Mouse (Mus musculus) lung, postnatal 0 days (tissue): ENCODE data around the gene Gabra5. TPM values are rescaled to one million over a fixed set of nuclear protein-coding genes. Genes with fewer than 3 reads are reported as not detected.

Experiments
- ATAC-seq: fragments of 200-750 bp; cut with Nextera tagmentation; 2 replicates; pipeline ENCODE4 v1.8.0; 2017; ENCODE audit warnings: moderate library complexity
- DNase-seq: peaks from one replicate; pipeline ENCODE4 v3.0.0-alpha.2; 2016; ENCODE audit warnings: low spot score
- H3K27ac ChIP-seq: fragments of 300-500 bp; sonication (generic); 2 replicates; pipeline ENCODE4 v1.5.1; 2014; ENCODE audit warnings: antibody characterized with exemption, mild to moderate bottlenecking, low read length, mixed read lengths
- H3K27me3 ChIP-seq: fragments of 300-500 bp; sonication (generic); replicated peaks from 2 replicates; pipeline ENCODE4 v1.6.1; 2014; ENCODE audit warnings: low read length, mixed read lengths; ENCODE audit not compliant: insufficient read depth
- H3K36me3 ChIP-seq: fragments of 300-500 bp; sonication (generic); 2 replicates; pipeline ENCODE4 v1.6.1; 2014; ENCODE audit warnings: low read length, mixed read lengths; ENCODE audit not compliant: insufficient read depth
- H3K4me1 ChIP-seq: fragments of 300-500 bp; sonication (generic); 2 replicates; pipeline ENCODE4 v1.6.1; 2014; ENCODE audit warnings: antibody characterized with exemption, low read depth, low read length, mixed read lengths; ENCODE audit not compliant: insufficient read depth
- H3K4me2 ChIP-seq: fragments of 300-500 bp; sonication (generic); replicated peaks from 2 replicates; pipeline ENCODE4 v1.6.1; 2014; ENCODE audit warnings: low read depth, mild to moderate bottlenecking, low read length, moderate library complexity, mixed read lengths
- H3K4me3 ChIP-seq: fragments of 300-500 bp; sonication (generic); 2 replicates; pipeline ENCODE4 v1.5.1; 2014; ENCODE audit warnings: low read depth, low read length
- H3K9ac ChIP-seq: fragments of 300-500 bp; sonication (generic); replicated peaks from 2 replicates; pipeline ENCODE4 v1.6.1; 2014; ENCODE audit warnings: low read depth, mild to moderate bottlenecking
- H3K9me3 ChIP-seq: fragments of 300-500 bp; sonication (generic); 2 replicates; pipeline ENCODE4 v1.6.1; 2016; ENCODE audit warnings: low read length, mixed read lengths
- CTCF ChIP-seq: IDR thresholded peaks from 2 replicates; pipeline ENCODE4 v1.5.1; 2016; ENCODE audit warnings: antibody characterized with exemption, mild to moderate bottlenecking
- EP300 ChIP-seq: IDR thresholded peaks from 2 replicates; pipeline ENCODE4 v1.6.1; 2016; ENCODE audit warnings: antibody characterized with exemption, mild to moderate bottlenecking, control low read depth
- WGBS: fragments of 180-500 bp; shearing (Covaris S2); extraction: QIAGEN DNeasy Blood & Tissue Kit; methylation state at CpG from one replicate; pipeline ENCODE4 v1.1.7; 2014; 5-methylcytosine and 5-hydroxymethylcytosine counted together
- polyA plus RNA-seq: library from polyadenylated mRNA; unstranded; fragments of >200 nt; fragmentation: Nextera tagmentation; extraction: Ambion mirVana; gene quantifications from 2 replicates; pipeline ENCODE4 v1.2.1, GENCODE M21; 2015

The Gabra5 gene
- polyA plus RNA-seq, 1 experiment from 2014 or later, result not detected

- Histone ChIP-seq H3K36me3 (no peaks in the 10 kb centered on the region), H3K27ac (no peak overlapping the region), H3K9me3 (no peaks in the 10 kb centered on the region), H3K4me2 (no peak overlapping the region), H3K4me1 (no peaks in the 10 kb centered on the region), H3K27me3 (no peaks in the 10 kb centered on the region), H3K4me3 (no peak overlapping the region), H3K9ac (no peak overlapping the region)
- ATAC-seq (no peak), DNase-seq (no peak)
- WGBS, result 100% methylated on average over 1 of the region's 1 CpGs
- TF ChIP-seq EP300 (no peak), CTCF (no peak)
These were observed 38.5 kb downstream of the Gabra5 start for GRCm38 (mm10) chr7:57471316-57471715.

- WGBS, result 54% methylated on average over 5 of the region's 5 CpGs
- Histone ChIP-seq H3K36me3 (no peaks in the 10 kb centered on the region), H3K9ac (no peak overlapping the region), H3K27me3 (no peaks in the 10 kb centered on the region), H3K4me3 (no peak overlapping the region), H3K27ac (no peak overlapping the region), H3K4me2 (no peak overlapping the region), H3K9me3 (no peaks in the 10 kb centered on the region), H3K4me1 (no peaks in the 10 kb centered on the region)
- DNase-seq, result no peak
- ATAC-seq, result no peak
- no peak for TF ChIP-seq EP300
- TF ChIP-seq CTCF, result no peak
These were observed 49.5 kb downstream of the Gabra5 start for GRCm38 (mm10) chr7:57460354-57460753.

- Histone ChIP-seq H3K4me1 (no peaks in the 10 kb centered on the region), H3K4me3 (no peak overlapping the region), H3K4me2 (no peak overlapping the region), H3K9me3 (no peaks in the 10 kb centered on the region), H3K9ac (no peak overlapping the region), H3K27me3 (no peaks in the 10 kb centered on the region), H3K27ac (no peak overlapping the region), H3K36me3 (no peaks in the 10 kb centered on the region)
- DNase-seq, result no peak
- no peak for ATAC-seq
- 63% methylated on average over 1 of the region's 1 CpGs for WGBS
- TF ChIP-seq EP300 (no peak), CTCF (no peak)
These were observed 61.6 kb downstream of the Gabra5 start for GRCm38 (mm10) chr7:57448239-57448638.

- no peak overlapping the region for H3K4me3 ChIP-seq
- no peak for ATAC-seq
These were observed 87.2 kb downstream of the Gabra5 start for GRCm38 (mm10) chr7:57422675-57423074.

GRCm38 (mm10) chr7:57421044-57421443, 88.8 kb downstream of the Gabra5 start:
- TF ChIP-seq EP300 (no peak), CTCF (no peak)

More at GRCm38 (mm10) chr7:57422675-57423074, 87.2 kb downstream of the Gabra5 start:
- H3K27ac ChIP-seq, result no peak overlapping the region
- H3K9me3 ChIP-seq, result no peaks in the 10 kb centered on the region
- no peaks in the 10 kb centered on the region for H3K36me3 ChIP-seq
- H3K4me2 ChIP-seq, result no peak overlapping the region
- H3K27me3 ChIP-seq, result no peaks in the 10 kb centered on the region
- H3K4me1 ChIP-seq, result no peaks in the 10 kb centered on the region
- WGBS, result 93% methylated on average over 1 of the region's 1 CpGs
- DNase-seq, result no peak
- no peak overlapping the region for H3K9ac ChIP-seq
- TF ChIP-seq EP300 (no peak), CTCF (no peak)

GRCm38 (mm10) chr7:57419392-57419791, 90.5 kb downstream of the Gabra5 start, which contains the start of gene Gabrb3:
Gabrb3 (plus strand) TSS chr7:57419692.
- Histone ChIP-seq H3K27ac (no peak within 1 kb of the TSS), H3K9me3 (no peaks in the 10 kb centered on the region), H3K27me3 (no peaks in the 10 kb centered on the region), H3K4me3 (no peak within 1 kb of the TSS), H3K9ac (no peak within 1 kb of the TSS), H3K4me1 (no peaks in the 10 kb centered on the region), H3K36me3 (no peaks in the 10 kb centered on the region), H3K4me2 (no peak within 1 kb of the TSS)
- TF ChIP-seq EP300 (no peak), CTCF (no peak)
- 67% methylated on average over 2 of the region's 2 CpGs for WGBS
- ATAC-seq (no peak), DNase-seq (no peak)

More at GRCm38 (mm10) chr7:57421044-57421443, 88.8 kb downstream of the Gabra5 start:
- Histone ChIP-seq H3K9me3 (no peaks in the 10 kb centered on the region), H3K4me1 (no peaks in the 10 kb centered on the region), H3K9ac (no peak overlapping the region), H3K4me3 (no peak overlapping the region), H3K36me3 (no peaks in the 10 kb centered on the region), H3K4me2 (no peak overlapping the region), H3K27ac (no peak overlapping the region), H3K27me3 (no peaks in the 10 kb centered on the region)
- DNase-seq (no peak), ATAC-seq (no peak)
- whole genome bisulfite sequencing, result 56% methylated on average over 1 of the region's 1 CpGs

GRCm38 (mm10) chr7:57412896-57413295, 97.0 kb downstream of the Gabra5 start:
- ATAC-seq, result no peak
- H3K27me3 ChIP-seq, result no peaks in the 10 kb centered on the region
- H3K9ac ChIP-seq, result no peak overlapping the region
- WGBS, result 21% methylated on average over 1 of the region's 1 CpGs
- H3K4me3 ChIP-seq, result no peak overlapping the region
- no peaks in the 10 kb centered on the region for H3K9me3 ChIP-seq
- H3K4me1 ChIP-seq, result no peaks in the 10 kb centered on the region
- no peak overlapping the region for H3K4me2 ChIP-seq
- no peaks in the 10 kb centered on the region for H3K36me3 ChIP-seq
- DNase-seq, result no peak
- H3K27ac ChIP-seq, result no peak overlapping the region
- TF ChIP-seq CTCF (no peak), EP300 (no peak)
